8 mouse cellular contexts compared by ENCODE assay signal in the genomic region with DNA sequence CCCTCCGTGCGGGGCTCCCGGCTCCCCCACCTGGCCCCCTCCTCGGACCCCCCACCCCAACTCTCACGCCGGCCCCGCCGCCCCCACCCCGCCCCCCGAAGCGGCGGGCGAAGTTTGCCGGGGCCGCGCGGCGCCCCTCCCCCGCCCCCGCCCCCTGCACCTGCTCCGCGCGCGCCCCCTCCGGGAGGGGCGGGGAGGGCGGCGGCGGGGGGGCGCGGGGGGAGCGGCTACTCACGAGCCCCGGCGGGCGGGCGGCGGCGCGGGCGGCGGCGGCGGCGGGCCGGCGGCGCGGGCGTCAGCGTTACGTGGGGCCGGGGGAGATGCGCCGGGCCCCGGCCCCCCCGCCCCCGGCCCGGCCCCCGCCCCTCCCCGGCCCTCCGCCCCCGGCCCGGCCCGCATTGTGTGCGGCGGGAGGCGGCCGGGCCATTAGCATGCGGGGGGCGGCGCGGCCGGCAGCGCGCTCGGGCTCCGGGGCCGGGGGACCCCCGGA. TPM values are rescaled to one million over a fixed set of nuclear protein-coding genes. Genes with fewer than 3 reads are reported as not detected.
A peak's percentile ranks its signal among the peaks of the same experiment; 100 is the strongest.
DNase-seq lines count a peak whose midpoint lies in the region; ATAC-seq and TF ChIP-seq lines count a peak whose summit lies in the region.

No protein-coding gene starts in this region.

- peaks cover 47% of the 10 kb centered on the region for H3K36me3 ChIP-seq in E14TG2a.4 (ENCODE audit: insufficient read depth, low read length)
- H3K36me3 ChIP-seq in forebrain, postnatal 0 days (ENCODE audit: insufficient read depth): no peaks in the 10 kb centered on the region; the same call in 1 of the 2 replicates
- no peaks in the 10 kb centered on the region for H3K36me3 ChIP-seq in liver, embryonic 15.5 days (replicated peaks)

- peak overlapping the region; percentile 74 for H3K9ac ChIP-seq in forebrain, postnatal 0 days
- peak overlapping the region; percentile 69 for H3K9ac ChIP-seq in liver, embryonic 15.5 days

- peak; percentile 86 for DNase-seq in heart, adult 11 months
- DNase-seq in heart, postnatal 25 days (ENCODE audit: low spot score): no peak
- DNase-seq in forebrain, postnatal 0 days: no peak
- DNase-seq in ovary, postnatal 14 days (ENCODE audit: low spot score): no peak
- no peak for DNase-seq in left cerebral cortex, postnatal 4 days
- no peak for DNase-seq in right cerebral cortex, postnatal 10 days (ENCODE audit: low spot score in 2 of 2)

- H3K27ac ChIP-seq in forebrain, postnatal 0 days (ENCODE audit: low read depth, low read length): peak overlapping the region; percentile 90
- H3K27ac ChIP-seq in liver, embryonic 15.5 days (replicated peaks): peak overlapping the region; percentile 71

- WGBS in forebrain, postnatal 0 days: 0% methylated on average over 2 of the region's 80 CpGs
- WGBS in liver, embryonic 15.5 days (ENCODE audit: insufficient replicate concordance): 3% methylated on average over 16 of the region's 80 CpGs

- H3K4me1 ChIP-seq in E14TG2a.4 (replicated peaks; ENCODE audit: low read depth, low read length): peaks cover 81% of the 10 kb centered on the region
- H3K4me1 ChIP-seq in forebrain, postnatal 0 days (ENCODE audit: insufficient read depth): peaks cover 23% of the 10 kb centered on the region
- H3K4me1 ChIP-seq in liver, embryonic 15.5 days (replicated peaks): peaks cover 62% of the 10 kb centered on the region

- peak overlapping the region; percentile 75 for H3K4me3 ChIP-seq in E14TG2a.4 (replicated peaks; ENCODE audit: low read length)
- H3K4me3 ChIP-seq in forebrain, postnatal 0 days (ENCODE audit: low read depth, low read length): peak overlapping the region; percentile 70
- peak overlapping the region; percentile 70 for H3K4me3 ChIP-seq in liver, embryonic 15.5 days (replicated peaks)

- H3K27me3 ChIP-seq in E14TG2a.4 (ENCODE audit: insufficient read depth, low read length): no peaks in the 10 kb centered on the region
- H3K27me3 ChIP-seq in forebrain, postnatal 0 days (ENCODE audit: insufficient read depth, low read length): no peaks in the 10 kb centered on the region
- no peaks in the 10 kb centered on the region; the same call in 1 of the 2 replicates for H3K27me3 ChIP-seq in liver, embryonic 15.5 days

- intact Hi-C loops in heart, postnatal 25 days (cut with DNase I): no loop called here
- intact Hi-C loops in left cerebral cortex, postnatal 4 days (cut with DNase I): no loop called here

- H3K9me3 ChIP-seq in E14TG2a.4 (ENCODE audit: low read length): no peaks in the 10 kb centered on the region
- no peaks in the 10 kb centered on the region for H3K9me3 ChIP-seq in forebrain, postnatal 0 days (ENCODE audit: low read length)
- no peaks in the 10 kb centered on the region for H3K9me3 ChIP-seq in liver, embryonic 15.5 days (replicated peaks)

- peak overlapping the region; percentile 65 for H3K4me2 ChIP-seq in forebrain, postnatal 0 days (ENCODE audit: low read depth)
- H3K4me2 ChIP-seq in liver, embryonic 15.5 days: peak overlapping the region; percentile 96

- ATAC-seq in forebrain, postnatal 0 days: peak; percentile 12
- ATAC-seq in liver, embryonic 15.5 days (ENCODE audit: insufficient read depth): no peak

- no peak for TF ChIP-seq CTCF in E14TG2a.4 (conservative IDR thresholded peaks at IDR 0.05; ENCODE audit: low read length)
- TF ChIP-seq CTCF in forebrain, postnatal 0 days (IDR thresholded peaks at IDR 0.05; ENCODE audit: low read depth): no peak

RNA-seq across cellular contexts. Expression of gene Tmem253, which starts 1.1 kb away (rescaled TPM):
- 1 to 10 TPM; 3.3 to 3.9 TPM for total RNA-seq in heart, postnatal 25 days (2021)
- total RNA-seq in forebrain, postnatal 0 days (2014; rRNA removed): 0.38 TPM in 1 of 2 replicates, not detected in the other
- 0.67 TPM in 1 of 2 replicates, not detected in the other for polyA plus RNA-seq in forebrain, postnatal 0 days (2015; fragmentation: Nextera tagmentation; extraction: Ambion mirVana)
- 0.14 and 0.23 TPM in 2 replicates for polyA plus RNA-seq in liver, embryonic 15.5 days (2015; fragmentation: Nextera tagmentation; extraction: Ambion mirVana)
- total RNA-seq in left cerebral cortex, postnatal 4 days (2021): under 1 TPM in 1 of 2 experiments, not detected in 1; 0.38 TPM

RNA-seq across cellular contexts. Expression of gene Zfp219, which starts 6.2 kb away (rescaled TPM):
- 10 to 100 TPM; 24.8 to 29.0 TPM for total RNA-seq in heart, postnatal 25 days (2021)
- total RNA-seq in forebrain, postnatal 0 days (2014; rRNA removed): 37.2 and 51.4 TPM in 2 replicates
- polyA plus RNA-seq in forebrain, postnatal 0 days (2015; fragmentation: Nextera tagmentation; extraction: Ambion mirVana): 16.6 and 19.8 TPM in 2 replicates
- 9.0 and 10.9 TPM in 2 replicates for polyA plus RNA-seq in liver, embryonic 15.5 days (2015; fragmentation: Nextera tagmentation; extraction: Ambion mirVana)
- total RNA-seq in left cerebral cortex, postnatal 4 days (2021): 10 to 100 TPM; 32.3 to 36.7 TPM

RNA-seq across cellular contexts. Expression of gene Olfr221, which starts 27.9 kb away (rescaled TPM):
- total RNA-seq in heart, postnatal 25 days (2021): not detected
- total RNA-seq in forebrain, postnatal 0 days (2014; rRNA removed): not detected in 2 replicates
- polyA plus RNA-seq in forebrain, postnatal 0 days (2015; fragmentation: Nextera tagmentation; extraction: Ambion mirVana): not detected in 2 replicates
- not detected in 2 replicates for polyA plus RNA-seq in liver, embryonic 15.5 days (2015; fragmentation: Nextera tagmentation; extraction: Ambion mirVana)
- not detected for total RNA-seq in left cerebral cortex, postnatal 4 days (2021)

RNA-seq across cellular contexts. Expression of gene Arhgef40, which starts 29.8 kb away (rescaled TPM):
- 10 to 100 TPM; 31.2 to 41.2 TPM for total RNA-seq in heart, postnatal 25 days (2021)
- 61.6 and 84.6 TPM in 2 replicates for total RNA-seq in forebrain, postnatal 0 days (2014; rRNA removed)
- polyA plus RNA-seq in forebrain, postnatal 0 days (2015; fragmentation: Nextera tagmentation; extraction: Ambion mirVana): 27.3 and 46.8 TPM in 2 replicates
- polyA plus RNA-seq in liver, embryonic 15.5 days (2015; fragmentation: Nextera tagmentation; extraction: Ambion mirVana): 14.0 and 16.3 TPM in 2 replicates
- total RNA-seq in left cerebral cortex, postnatal 4 days (2021): 10 to 100 TPM; 59.8 to 68.1 TPM
